Mouse (Mus musculus) embryonic facial prominence, embryonic 13.5 days (tissue): Measurements from ENCODE around the gene Siva1. TPM values are rescaled to one million over a fixed set of nuclear protein-coding genes. Genes with fewer than 3 reads are reported as not detected.
A peak's percentile ranks its signal among the peaks of the same experiment; 100 is the strongest.

Experiments used
- ATAC-seq: fragments of 200-750 bp; cut with Nextera tagmentation; 2 replicates; pipeline ENCODE4 v1.8.0; 2017; ENCODE audit warnings: low read depth; ENCODE audit not compliant: insufficient number of reproducible peaks, insufficient read depth, low FRiP score, low TSS enrichment
- H3K27ac ChIP-seq: fragments of 300-500 bp; sonication (generic); 2 replicates; pipeline ENCODE4 v1.5.1; 2015; ENCODE audit warnings: moderate library complexity, mild to moderate bottlenecking, inconsistent platforms
- H3K27me3 ChIP-seq: fragments of 300-500 bp; sonication (generic); 2 replicates; pipeline ENCODE4 v1.6.1; 2015; ENCODE audit warnings: mild to moderate bottlenecking, inconsistent platforms
- H3K36me3 ChIP-seq: fragments of 300-500 bp; sonication (generic); 2 replicates; pipeline ENCODE4 v1.6.1; 2015; ENCODE audit warnings: mild to moderate bottlenecking, inconsistent platforms
- H3K4me1 ChIP-seq: fragments of 300-500 bp; sonication (generic); 2 replicates; pipeline ENCODE4 v1.6.1; 2015; ENCODE audit warnings: inconsistent platforms
- H3K4me2 ChIP-seq: fragments of 300-500 bp; sonication (generic); 2 replicates; pipeline ENCODE4 v1.6.1; 2015; ENCODE audit warnings: moderate library complexity, mild to moderate bottlenecking, inconsistent platforms
- H3K4me3 ChIP-seq: fragments of 300-500 bp; sonication (generic); 2 replicates; pipeline ENCODE4 v1.5.1; 2015; ENCODE audit warnings: mild to moderate bottlenecking, inconsistent platforms
- H3K9ac ChIP-seq: fragments of 300-500 bp; sonication (generic); 2 replicates; pipeline ENCODE4 v1.6.1; 2015; ENCODE audit warnings: mild to moderate bottlenecking, inconsistent platforms
- H3K9me3 ChIP-seq: fragments of 300-500 bp; sonication (generic); 2 replicates; pipeline ENCODE4 v1.6.1; 2016; ENCODE audit warnings: inconsistent platforms
- WGBS: fragments of 180-500 bp; shearing (Covaris S2); methylation state at CpG from one replicate; pipeline ENCODE4 v1.1.7; 2015; ENCODE audit warnings: mixed read lengths; 5-methylcytosine and 5-hydroxymethylcytosine counted together
- polyA plus RNA-seq: library from polyadenylated mRNA; unstranded; fragments of >200 nt; fragmentation: Nextera tagmentation; extraction: Ambion mirVana; gene quantifications from 2 replicates; pipeline ENCODE4 v1.2.1, GENCODE M21; 2015

The Siva1 gene
- 249 and 252 TPM in 2 replicates for polyA plus RNA-seq

GRCm38 (mm10) chr12:112644180-112644854 lies at the start of gene Siva1:
Siva1 (plus strand) TSS chr12:112644679.
- Histone ChIP-seq H3K4me3 (peak within 1 kb of the TSS; percentile 87), H3K27ac (peak within 1 kb of the TSS; percentile 93), H3K9ac (peak within 1 kb of the TSS; percentile 87), H3K36me3 (peaks cover 26% of the 10 kb centered on the region), H3K27me3 (no peaks in the 10 kb centered on the region), H3K4me2 (peak within 1 kb of the TSS; percentile 90), H3K9me3 (no peaks in the 10 kb centered on the region), H3K4me1 (peaks cover 20% of the 10 kb centered on the region)
- WGBS, result 2% methylated on average over 44 of the region's 46 CpGs
- ATAC-seq, result peak; percentile 96

GRCm38 (mm10) chr12:112594989-112595388 lies 49.5 kb upstream of the Siva1 start:
- Histone ChIP-seq H3K36me3 (no peaks in the 10 kb centered on the region), H3K4me3 (no peak overlapping the region), H3K4me2 (no peak overlapping the region), H3K27ac (peak overlapping the region; percentile 84), H3K27me3 (no peaks in the 10 kb centered on the region), H3K9ac (peak overlapping the region; percentile 49; the same call in 1 of the 2 replicates), H3K4me1 (peaks cover 55% of the 10 kb centered on the region), H3K9me3 (no peaks in the 10 kb centered on the region)
- 28% methylated on average over 4 of the region's 4 CpGs for WGBS
- ATAC-seq, result no peak

- Histone ChIP-seq H3K36me3 (peaks cover 6% of the 10 kb centered on the region; the same call in 1 of the 2 replicates), H3K4me2 (no peak overlapping the region), H3K27ac (peak overlapping the region; percentile 84), H3K9ac (no peak overlapping the region), H3K4me3 (no peak overlapping the region), H3K27me3 (no peaks in the 10 kb centered on the region), H3K4me1 (peaks cover 50% of the 10 kb centered on the region), H3K9me3 (no peaks in the 10 kb centered on the region)
- 78% methylated on average over 4 of the region's 4 CpGs for WGBS
- ATAC-seq, result no peak
Observed at GRCm38 (mm10) chr12:112595626-112596025, 48.9 kb upstream of the Siva1 start.

GRCm38 (mm10) chr12:112596454-112596853 lies 48.0 kb upstream of the Siva1 start:
- H3K4me3 ChIP-seq, result no peak overlapping the region
- no peaks in the 10 kb centered on the region for H3K27me3 ChIP-seq
- H3K27ac ChIP-seq, result peak overlapping the region; percentile 33; the same call in 1 of the 2 replicates
- H3K9ac ChIP-seq, result no peak overlapping the region
- no peaks in the 10 kb centered on the region for H3K9me3 ChIP-seq
- H3K4me2 ChIP-seq, result no peak overlapping the region
- H3K36me3 ChIP-seq, result peaks cover 9% of the 10 kb centered on the region
- peaks cover 50% of the 10 kb centered on the region for H3K4me1 ChIP-seq
- 54% methylated on average over 9 of the region's 9 CpGs for WGBS
- no peak for ATAC-seq

- H3K9ac ChIP-seq, result no peak overlapping the region
- H3K27me3 ChIP-seq, result no peaks in the 10 kb centered on the region
- ATAC-seq, result no peak
- peaks cover 50% of the 10 kb centered on the region for H3K4me1 ChIP-seq
- H3K4me2 ChIP-seq, result no peak overlapping the region
- WGBS, result 69% methylated on average over 14 of the region's 14 CpGs
- no peak overlapping the region for H3K4me3 ChIP-seq
- peaks cover 13% of the 10 kb centered on the region for H3K36me3 ChIP-seq
- no peaks in the 10 kb centered on the region for H3K9me3 ChIP-seq
- H3K27ac ChIP-seq, result peak overlapping the region; percentile 33; the same call in 1 of the 2 replicates
Observed at GRCm38 (mm10) chr12:112596891-112597500, 47.5 kb upstream of the Siva1 start.

GRCm38 (mm10) chr12:112597618-112598017 lies 46.9 kb upstream of the Siva1 start:
- H3K4me3 ChIP-seq, result no peak overlapping the region
- 88% methylated on average over 8 of the region's 8 CpGs for WGBS
- H3K27ac ChIP-seq, result no peak overlapping the region
- no peak overlapping the region for H3K4me2 ChIP-seq
- no peak for ATAC-seq
- 0 out of 2 replicates have a peak overlapping the region, but pooled peaks have one; percentile 17 for H3K9ac ChIP-seq
- no peaks in the 10 kb centered on the region for H3K9me3 ChIP-seq
- H3K4me1 ChIP-seq, result peaks cover 48% of the 10 kb centered on the region
- no peaks in the 10 kb centered on the region for H3K27me3 ChIP-seq
- peaks cover 13% of the 10 kb centered on the region for H3K36me3 ChIP-seq

GRCm38 (mm10) chr12:112599198-112599597 lies 45.3 kb upstream of the Siva1 start:
- Histone ChIP-seq H3K27me3 (no peaks in the 10 kb centered on the region), H3K4me2 (no peak overlapping the region), H3K9ac (no peak overlapping the region), H3K27ac (no peak overlapping the region), H3K9me3 (no peaks in the 10 kb centered on the region), H3K4me3 (no peak overlapping the region), H3K4me1 (peaks cover 35% of the 10 kb centered on the region), H3K36me3 (peaks cover 24% of the 10 kb centered on the region)
- ATAC-seq, result no peak
- WGBS, result 38% methylated on average over 4 of the region's 4 CpGs

GRCm38 (mm10) chr12:112599942-112600611 lies 44.4 kb upstream of the Siva1 start:
- H3K4me2 ChIP-seq, result no peak overlapping the region
- 80% methylated on average over 30 of the region's 30 CpGs for WGBS

GRCm38 (mm10) chr12:112604022-112604421 lies 40.5 kb upstream of the Siva1 start:
- H3K4me3 ChIP-seq, result no peak overlapping the region

More at GRCm38 (mm10) chr12:112599942-112600611, 44.4 kb upstream of the Siva1 start:
- no peak for ATAC-seq
- no peak overlapping the region for H3K9ac ChIP-seq
- peaks cover 28% of the 10 kb centered on the region for H3K36me3 ChIP-seq
- H3K4me3 ChIP-seq, result no peak overlapping the region
- peaks cover 33% of the 10 kb centered on the region for H3K4me1 ChIP-seq
- no peaks in the 10 kb centered on the region for H3K27me3 ChIP-seq
- H3K27ac ChIP-seq, result no peak overlapping the region
- H3K9me3 ChIP-seq, result no peaks in the 10 kb centered on the region

GRCm38 (mm10) chr12:112604709-112605649 lies 39.5 kb upstream of the Siva1 start:
- ATAC-seq, result no peak
- H3K36me3 ChIP-seq, result peaks cover 45% of the 10 kb centered on the region
- H3K4me3 ChIP-seq, result no peak overlapping the region
- no peak overlapping the region for H3K27ac ChIP-seq
- no peaks in the 10 kb centered on the region for H3K9me3 ChIP-seq
- H3K4me2 ChIP-seq, result no peak overlapping the region
- WGBS, result 62% methylated on average over 20 of the region's 20 CpGs
- H3K9ac ChIP-seq, result no peak overlapping the region
- H3K27me3 ChIP-seq, result no peaks in the 10 kb centered on the region
- peaks cover 9% of the 10 kb centered on the region for H3K4me1 ChIP-seq

More at GRCm38 (mm10) chr12:112604022-112604421, 40.5 kb upstream of the Siva1 start:
- no peak overlapping the region for H3K27ac ChIP-seq
- H3K4me1 ChIP-seq, result peaks cover 11% of the 10 kb centered on the region
- ATAC-seq, result no peak
- H3K9ac ChIP-seq, result no peak overlapping the region
- no peaks in the 10 kb centered on the region for H3K9me3 ChIP-seq
- H3K4me2 ChIP-seq, result no peak overlapping the region
- H3K27me3 ChIP-seq, result no peaks in the 10 kb centered on the region
- WGBS, result 78% methylated on average over 5 of the region's 5 CpGs
- H3K36me3 ChIP-seq, result peaks cover 36% of the 10 kb centered on the region

GRCm38 (mm10) chr12:112605766-112606165 lies 38.7 kb upstream of the Siva1 start:
- no peaks in the 10 kb centered on the region for H3K9me3 ChIP-seq
- H3K9ac ChIP-seq, result no peak overlapping the region
- no peak overlapping the region for H3K27ac ChIP-seq
- H3K4me1 ChIP-seq, result peaks cover 9% of the 10 kb centered on the region
- 45% methylated on average over 6 of the region's 6 CpGs for WGBS
- no peak overlapping the region for H3K4me2 ChIP-seq
- ATAC-seq, result no peak
- peaks cover 45% of the 10 kb centered on the region for H3K36me3 ChIP-seq
- no peak overlapping the region for H3K4me3 ChIP-seq
- no peaks in the 10 kb centered on the region for H3K27me3 ChIP-seq
